Mouse (Mus musculus): ENCODE measurements around the gene Myo9a.
"Not testable (repeated sequence)": the region's sequence is repeated elsewhere in the genome, so short reads cannot be mapped to it uniquely, and the experiment has no call there.

Gene Myo9a

DNA sequence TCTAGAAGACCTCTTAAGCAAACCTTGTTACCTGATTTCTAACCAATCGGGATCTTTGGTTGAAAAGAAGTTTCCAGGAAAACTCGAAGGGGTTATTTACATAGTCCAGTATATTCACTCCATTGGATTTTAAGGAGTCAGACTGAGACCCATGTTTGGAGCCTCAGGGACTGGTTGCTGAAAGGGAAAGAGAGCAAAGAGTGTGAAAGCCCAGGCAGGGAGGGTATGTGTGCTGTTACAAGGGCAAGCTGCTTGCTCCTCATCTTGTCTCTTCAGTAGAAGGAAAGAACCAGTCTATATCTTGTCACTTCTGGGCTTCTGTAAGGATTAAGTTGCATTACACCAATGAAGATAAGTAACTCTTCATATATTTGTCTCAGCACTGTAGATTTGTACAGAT, 1.3 kb downstream of the Myo9a start:
- DNase-seq: no peak

DNA sequence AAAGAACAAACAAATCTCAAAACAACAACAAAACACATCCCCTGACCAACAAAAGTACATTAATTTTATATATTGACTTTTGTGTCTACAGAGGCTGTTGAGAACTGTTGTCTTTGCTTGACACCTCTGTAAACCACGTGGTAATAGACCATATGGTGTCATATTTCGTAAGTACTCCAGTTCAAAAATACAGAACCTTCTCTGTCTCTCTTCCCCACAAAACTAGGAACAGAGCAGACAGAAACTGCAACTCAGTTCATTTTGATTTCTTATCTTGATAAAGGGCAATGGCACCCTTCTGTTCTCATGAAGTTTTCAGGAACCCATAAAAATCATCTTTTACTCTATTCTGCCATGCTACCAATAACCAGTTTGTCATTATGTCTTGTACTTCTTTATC, 4.5 kb downstream of the Myo9a start:
- no peak for DNase-seq

DNA sequence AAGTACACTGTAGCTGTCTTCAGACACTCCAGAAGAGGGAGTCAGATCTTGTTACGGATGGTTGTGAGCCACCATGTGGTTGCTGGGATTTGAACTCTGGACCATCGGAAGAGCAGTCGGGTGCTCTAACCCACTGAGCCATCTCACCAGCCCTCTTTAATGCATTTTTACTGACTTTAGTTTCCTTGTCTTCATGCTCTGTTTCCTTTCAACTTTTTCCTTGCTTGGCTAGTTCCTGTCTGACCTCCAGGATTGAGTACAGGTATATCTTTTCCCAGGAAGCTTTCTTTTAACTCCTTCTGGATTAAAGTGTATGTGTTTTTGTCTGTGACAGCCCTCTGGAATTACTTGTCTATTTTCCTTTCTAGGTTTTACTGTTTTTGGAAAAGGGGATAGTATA, 6.3 kb downstream of the Myo9a start:
- peak; percentile 57 for DNase-seq

DNA sequence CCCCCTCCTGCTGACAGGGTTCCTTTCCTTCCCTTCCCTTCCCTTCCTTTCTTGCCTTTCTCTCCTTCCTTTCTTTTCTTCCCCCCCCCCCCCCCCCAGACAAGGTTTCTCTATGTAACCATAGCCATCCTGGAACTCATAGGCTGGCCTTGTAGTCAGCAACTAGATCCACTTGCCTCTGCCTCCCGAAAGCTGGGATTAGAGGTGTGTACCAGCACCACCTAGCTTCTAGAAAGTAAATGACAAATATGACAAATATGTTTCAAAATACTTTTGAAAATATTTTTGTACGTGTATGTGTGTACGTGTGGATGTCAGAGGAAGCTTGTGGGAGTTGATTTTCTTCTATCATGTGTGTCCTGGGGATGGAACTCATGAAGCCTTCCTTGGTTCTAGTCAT, 9.8 kb downstream of the Myo9a start:
- DNase-seq: peak; percentile 42

DNA sequence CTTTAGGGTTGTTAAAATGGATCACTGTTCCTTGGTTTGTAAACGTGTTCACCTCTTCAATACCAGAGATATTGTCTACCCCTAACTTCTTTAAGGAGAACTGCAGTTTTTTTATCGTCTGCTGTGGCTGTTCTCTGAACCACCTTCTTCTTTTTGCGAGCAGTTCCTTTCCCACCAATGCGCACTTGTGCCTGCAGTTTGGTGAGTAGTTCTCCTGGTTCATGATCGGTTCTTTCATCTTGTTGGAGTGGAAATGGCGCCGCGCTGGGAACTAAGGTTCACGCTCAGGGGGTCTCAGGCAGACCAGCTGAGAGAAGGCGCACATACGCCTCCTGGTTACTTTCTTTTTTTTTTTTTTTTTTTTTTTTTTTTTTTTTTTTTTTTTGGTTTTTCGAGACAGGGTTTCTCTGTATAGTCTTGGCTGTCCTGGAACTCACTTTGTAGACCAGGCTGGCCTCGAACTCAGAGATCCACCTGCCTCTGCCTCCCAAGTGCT, 16.3 kb downstream of the Myo9a start:
- DNase-seq: not testable (repeated sequence)

DNA sequence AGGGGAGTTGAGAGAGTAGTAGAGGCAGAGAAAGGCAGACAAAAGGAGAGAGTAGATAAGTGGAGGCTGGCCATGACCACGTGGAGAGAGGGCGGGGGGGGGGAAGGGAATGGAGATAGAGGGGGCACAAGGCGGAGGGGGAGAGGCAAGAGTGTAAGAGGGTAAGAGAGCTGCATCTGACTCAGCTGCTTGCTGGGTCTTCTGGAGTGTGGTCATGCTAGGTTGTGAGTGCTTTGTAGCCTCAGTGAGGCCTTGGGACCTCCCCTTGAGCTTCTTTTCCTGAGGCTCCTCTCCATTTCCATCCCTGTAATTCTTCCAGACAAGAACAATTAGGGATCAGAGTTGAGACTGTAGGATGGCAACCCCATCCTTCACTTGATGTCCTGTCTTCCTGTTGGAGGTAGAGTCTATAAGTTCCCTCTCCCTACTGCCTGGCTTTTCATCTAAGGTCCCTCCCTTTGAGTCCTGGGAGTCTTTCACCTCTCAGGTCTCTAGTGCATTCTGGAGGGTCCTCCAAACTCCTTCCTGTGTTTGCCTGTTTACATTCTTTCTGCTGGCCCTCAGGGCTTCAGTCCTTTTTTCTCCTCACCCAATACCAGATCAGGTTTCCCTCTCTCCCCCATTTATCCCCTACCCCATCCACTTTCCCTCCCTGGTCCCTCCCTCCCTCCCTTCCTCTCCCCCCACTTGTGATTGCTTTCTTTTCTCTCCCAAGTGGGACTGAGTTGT, 55.5 kb downstream of the Myo9a start:
- DNase-seq: not testable (repeated sequence)

DNA sequence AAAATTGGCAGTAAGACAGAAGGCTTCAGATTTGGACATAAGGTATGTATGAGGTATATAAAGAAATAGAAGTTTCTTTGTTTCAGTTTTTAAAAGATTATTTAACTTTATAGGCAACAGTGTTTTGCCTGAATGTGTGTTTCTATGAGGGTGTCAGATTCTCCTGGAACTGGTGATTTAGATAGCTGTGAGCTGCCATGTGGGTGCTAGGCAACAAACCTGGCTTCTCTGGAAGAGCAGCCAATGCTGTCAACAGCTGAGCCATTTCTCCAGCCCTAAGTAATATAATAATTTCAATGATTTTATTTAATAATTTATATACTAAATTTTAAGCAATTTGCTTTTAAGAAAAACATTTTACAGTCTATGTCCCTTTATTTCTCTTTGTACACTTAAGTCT, 133.9 kb downstream of the Myo9a start:
- DNase-seq: no peak

DNA sequence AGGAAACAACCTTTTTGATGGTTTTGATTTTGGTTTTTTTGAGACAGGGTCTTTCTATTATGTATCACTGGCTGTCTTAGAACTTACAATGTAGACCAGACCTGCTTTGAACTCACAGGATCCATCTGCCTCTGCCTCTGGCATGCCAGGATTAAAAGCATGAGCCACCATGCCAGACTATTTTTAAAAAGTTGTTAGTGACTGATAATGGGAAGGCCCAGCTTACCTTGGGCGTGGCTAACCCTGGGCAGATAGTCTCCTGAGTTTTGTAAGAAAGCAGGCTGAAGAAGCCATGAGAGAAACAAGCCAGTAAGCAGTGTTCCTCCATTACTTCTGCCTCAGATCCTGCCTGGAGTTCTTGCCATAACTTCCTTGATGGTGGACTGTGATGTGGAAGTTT, 152.7 kb downstream of the Myo9a start:
- no peak for DNase-seq

DNA sequence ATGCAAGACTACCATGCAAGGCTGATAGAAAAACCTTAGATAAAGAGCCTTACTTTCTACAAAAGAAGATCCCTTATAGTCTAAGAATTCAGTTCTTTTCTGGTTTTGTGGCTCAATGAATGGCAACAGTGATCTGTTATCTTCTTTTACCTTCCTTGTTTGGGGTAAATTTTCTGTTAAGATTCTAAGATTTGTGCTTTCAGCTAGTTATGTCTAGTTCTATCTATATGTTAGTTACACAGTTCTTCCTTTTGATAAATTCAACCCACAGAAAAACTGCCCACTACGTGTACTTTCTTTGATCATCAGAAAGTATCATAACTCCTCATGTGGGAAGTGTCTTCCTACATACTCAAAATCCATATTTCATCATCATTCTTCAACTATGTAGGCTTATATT, 164.1 kb downstream of the Myo9a start:
- DNase-seq: no peak

DNA sequence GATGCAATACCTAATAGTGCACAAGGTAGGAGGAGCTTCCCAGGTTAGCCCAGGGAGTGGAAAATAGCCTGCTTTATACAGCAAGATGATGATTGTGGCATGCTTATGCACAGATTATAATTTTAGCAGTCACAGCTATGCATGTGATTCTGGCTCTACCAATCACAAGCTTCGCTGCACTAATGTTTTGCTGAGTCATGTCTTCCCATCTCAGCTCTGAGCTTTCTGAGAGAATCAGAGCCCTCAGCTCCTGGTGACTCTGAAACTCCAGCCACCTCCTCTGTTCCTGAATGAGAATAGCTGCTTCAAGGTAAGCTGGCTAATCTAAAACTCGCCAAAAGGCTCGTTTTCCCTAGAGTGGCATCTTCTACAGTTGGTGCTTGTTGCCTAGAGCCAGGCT, 179.6 kb downstream of the Myo9a start:
- no peak for DNase-seq

DNA sequence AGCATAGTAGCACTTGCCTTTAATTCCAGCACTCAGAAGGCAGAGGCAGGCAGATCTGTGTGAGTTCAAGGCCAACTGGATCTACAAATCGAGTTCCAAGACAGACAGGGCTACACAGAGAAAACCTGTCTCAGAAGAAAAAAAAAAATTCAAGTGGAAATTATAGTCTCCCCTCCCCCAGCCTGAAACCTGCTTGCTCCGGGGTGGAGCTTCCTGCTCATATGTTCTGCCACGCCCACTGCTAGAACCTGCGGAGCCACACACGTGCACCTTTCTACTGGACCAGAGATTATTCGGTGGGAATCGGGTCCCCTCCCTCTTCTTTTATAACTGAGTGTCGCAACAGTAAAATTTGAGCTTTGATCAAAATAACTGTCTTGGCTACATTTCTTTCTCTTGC, 185.2 kb downstream of the Myo9a start:
- DNase-seq: not testable (repeated sequence)

DNA sequence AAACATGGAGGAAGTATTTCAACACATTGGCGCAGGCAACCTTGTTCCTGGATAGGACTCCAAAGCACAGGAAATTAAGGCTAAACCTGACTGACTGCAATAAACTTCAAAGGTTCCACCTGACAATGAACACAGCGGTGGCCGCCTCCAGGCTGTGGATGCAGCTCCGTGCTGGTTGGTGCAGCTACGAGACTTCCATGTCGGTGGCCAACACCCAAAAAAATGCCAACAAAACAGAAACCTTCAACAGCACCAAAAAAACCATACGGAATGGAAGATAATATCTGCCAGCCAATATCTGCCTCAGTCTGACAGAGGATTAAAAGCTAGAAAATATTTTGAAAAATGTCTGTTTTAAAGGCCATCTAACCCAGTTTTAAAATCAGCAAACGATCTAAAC, 187.8 kb downstream of the Myo9a start:
- DNase-seq: no peak

DNA sequence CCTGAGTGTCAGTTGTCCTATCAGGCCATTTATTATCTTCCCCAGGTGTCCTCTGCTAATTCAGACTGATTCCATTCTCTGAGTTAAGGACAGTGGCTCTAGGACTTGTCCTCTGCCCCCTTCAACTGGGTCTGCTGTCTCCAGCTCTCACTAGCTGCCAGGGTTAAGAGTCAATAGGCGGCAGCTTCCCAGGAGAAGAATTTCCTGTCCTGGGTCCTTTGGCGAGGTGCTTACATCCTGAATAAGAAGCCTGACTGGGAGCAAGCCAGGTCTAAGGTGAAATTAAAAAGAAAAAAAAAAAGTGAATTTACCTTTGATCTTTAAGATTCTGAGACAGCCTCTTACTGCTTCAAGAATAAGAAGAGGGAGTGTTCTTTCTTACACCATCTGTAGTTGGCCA, 189.0 kb downstream of the Myo9a start:
- DNase-seq: no peak

DNA sequence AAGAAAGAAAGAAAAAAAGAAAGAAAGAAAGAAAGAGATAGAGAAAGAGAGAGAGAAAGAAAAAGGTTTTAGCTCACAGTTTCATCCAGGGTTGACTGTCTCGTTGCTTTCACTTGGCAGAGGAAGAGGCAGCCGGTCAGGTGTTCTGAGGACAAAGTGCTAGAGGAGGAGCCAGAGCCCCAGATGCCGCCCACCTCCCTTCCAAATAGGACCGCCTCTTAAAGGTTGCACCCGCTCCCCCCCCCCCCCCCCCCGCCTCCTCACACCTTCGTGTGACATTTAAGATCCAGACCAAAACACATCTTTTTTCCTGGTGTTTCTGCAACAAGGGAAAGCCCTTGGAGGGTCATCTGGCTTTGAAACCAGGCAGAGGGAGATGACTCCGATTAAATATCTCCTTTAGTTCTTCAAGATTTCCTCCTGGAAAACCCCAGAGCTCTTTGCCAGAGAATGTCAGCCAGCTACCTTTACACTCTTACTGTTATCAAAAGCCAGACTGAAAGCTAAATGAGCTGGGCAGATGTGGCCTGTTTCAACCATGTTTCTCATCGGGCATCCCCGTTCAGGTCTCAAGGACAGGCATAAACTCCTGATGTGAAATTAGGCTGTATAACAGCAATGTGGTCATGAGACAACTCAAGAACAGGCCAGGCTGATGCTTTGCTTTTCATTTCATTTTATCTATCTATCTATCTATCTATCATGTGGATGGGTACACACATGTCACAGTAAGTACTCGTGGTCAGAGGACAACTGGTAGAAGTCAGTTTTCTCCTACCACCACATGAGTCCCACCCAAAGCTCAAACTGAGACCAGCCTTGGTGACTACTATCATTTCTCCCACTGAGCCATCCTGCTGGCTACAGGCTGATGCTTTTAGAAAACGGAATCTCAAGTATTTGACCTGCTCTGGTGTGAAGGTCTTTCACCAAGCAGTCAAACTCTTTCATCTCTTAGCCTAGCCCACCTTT, 190.5 kb downstream of the Myo9a start:
- DNase-seq: no peak

DNA sequence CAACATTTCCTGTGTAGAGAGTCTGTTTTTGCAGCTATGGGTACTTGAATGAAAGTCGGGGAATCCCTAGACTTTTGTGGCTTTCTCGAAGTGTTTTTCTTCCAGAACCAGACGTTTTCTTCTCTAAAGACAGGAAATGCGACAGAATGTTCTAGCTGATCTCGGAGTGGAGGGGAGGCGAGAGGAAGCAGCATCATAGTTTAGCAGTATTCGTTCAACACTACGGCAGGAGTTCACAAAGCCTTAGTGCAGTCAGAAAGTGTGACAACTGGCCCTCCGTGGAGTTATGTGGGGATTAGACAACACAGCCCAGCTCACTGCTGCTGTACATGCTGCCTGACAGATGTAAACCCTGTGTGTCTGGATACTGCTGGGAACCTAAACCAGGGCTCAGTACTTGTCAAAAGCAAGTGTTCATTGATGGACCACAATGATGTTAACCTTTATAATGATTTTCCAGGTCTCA, 191.2 kb downstream of the Myo9a start:
- DNase-seq: no peak

DNA sequence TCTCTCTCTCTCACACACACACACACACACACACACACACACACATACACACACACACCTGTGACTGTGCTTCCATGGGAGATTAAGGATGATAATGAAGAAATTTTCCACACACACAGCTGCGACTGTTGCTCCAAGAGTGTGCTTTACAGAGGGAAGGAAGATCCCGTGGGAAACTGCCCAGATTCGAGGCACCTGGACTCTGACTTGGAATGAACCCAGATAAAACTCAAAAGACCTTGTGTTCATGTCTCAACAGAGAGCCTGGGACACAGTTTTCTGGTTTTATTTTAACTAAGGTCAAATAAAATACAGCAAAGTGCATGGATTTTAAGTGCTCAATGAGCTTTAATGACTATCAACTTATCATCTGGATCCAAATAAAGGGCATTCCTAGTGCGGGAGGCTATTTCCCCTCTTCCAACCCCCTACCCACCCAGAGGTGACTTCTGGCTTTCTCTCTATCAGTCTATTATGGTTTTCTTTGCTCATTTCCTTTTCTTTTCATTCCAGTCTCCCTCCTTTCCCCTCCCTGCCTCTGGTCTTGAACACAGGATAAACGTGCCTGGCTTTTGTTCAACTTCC, 191.9 kb downstream of the Myo9a start:
- DNase-seq: peak; percentile 34

DNA sequence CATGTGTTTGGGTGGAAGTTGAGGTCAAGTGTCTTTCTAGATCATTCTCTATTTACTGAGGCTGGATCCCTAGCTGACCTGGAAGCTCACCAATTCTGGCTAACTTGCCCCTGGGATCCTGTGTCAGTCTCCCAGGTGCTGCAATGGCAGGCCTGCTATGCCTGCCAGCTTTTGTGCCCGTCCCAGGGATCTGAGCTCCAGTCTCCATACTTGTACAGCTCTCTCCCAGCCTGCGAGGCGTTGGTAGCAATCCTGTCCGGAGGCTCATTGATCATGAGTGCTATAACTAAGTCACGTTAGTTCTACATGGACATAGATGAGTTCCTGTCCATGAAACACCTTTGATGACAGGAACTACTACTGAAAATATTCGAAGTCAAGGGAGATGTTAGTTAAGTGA, 193.1 kb downstream of the Myo9a start:
- no peak for DNase-seq

DNA sequence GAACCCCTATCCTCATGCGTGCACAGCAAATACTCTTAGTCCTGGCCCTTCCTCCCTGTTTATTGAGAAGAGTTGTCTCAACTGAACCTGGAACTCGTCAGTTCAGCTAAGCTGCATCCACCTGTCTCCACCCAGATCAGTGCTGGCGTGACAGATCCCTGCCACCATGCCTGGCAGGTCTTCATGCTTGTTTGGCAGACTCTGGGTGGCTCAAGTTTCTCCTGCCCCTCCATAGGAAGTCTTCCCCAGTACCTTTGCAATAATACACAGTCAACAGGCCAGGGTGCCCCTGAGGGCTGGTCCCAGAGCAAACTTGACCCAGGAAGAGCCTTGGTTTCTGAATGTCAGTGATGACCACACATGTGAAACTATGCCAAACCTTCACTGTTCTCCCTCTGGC, 194.5 kb downstream of the Myo9a start:
- DNase-seq: no peak

DNA sequence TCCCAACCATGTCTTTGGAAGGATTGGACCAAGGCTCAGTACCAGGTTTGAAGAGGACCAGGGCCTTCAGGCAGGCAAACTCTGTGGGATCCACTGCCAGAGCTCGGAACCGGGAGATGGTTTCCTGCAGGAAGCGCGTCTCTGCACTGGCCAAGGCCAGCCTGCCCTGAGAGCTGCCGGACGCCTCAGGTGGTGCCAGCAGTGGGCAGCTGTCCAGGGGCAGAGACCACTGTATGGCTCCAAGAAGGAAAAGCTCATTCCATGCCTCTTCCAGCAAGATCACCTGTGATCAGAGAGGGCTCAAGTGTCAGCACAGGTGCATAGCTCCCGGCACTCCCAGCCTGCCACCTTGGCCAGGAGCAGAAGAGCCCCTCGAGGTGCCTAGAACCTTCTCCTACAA, 196.6 kb downstream of the Myo9a start:
- no peak for DNase-seq

DNA sequence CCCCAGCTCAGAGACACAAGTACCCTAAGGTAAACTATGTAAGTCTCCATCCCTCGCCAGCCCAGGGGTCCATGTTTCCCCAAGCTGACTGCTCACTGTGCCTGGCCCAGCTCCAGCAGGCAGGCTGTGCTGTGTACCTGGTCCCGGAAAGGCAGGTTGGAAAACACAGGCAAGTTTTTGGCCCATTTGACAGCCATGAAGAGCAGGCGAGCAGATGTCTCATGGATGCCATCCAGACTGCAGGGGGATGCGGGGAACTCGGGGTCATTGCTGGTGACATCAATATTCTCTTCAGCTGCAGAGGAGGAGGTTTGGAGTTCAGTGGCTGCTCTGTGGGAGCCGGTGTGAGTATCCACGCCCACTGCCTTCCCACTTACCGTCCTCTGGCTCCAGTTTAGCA, 197.5 kb downstream of the Myo9a start:
- no peak for DNase-seq

DNA sequence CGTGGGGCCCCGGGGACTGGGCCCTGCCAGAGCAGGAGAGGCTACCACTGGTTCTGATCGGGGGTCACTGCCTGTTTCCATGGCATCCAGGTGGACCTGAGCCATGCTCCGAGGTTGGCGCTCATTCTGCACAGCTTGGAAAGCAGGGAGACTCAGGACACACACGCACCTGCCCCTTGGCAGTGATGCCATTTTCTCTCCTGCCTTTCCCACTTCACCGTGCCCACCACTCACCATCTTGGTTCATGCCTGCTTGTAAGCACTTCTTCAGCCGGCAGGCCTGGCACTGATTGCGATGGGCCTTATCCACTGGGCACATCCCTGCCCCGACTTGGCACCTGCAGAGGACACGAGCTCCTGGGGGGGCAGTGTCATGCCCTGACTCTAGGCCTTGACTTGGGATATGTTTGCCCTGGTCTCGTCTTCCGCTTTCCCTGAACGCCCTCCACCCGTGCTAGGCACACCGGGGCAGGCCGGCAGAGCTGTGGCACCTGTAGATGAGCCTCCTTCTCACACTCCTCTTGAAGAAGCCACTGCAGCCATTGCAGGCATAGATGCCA, 198.1 kb downstream of the Myo9a start:
- DNase-seq: no peak

DNA sequence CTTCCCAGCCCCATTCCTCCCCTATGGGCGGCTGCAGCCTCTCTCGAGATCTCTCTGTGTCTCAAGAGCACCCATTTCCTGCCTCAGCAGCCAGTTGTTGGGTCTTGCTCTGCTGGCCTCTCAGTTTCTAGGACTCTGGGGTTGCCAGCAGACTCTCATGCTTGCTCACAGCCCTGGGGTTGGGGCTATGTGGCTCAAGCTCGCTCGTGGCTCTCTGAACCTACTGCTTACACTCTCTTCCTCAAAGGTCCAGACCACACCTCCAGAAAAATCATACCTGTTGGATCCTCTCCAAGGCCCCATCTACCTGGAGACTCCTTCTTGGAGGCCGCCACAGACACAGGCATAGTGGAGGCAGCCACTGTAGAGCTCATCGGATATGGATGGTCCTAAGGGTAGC, 198.8 kb downstream of the Myo9a start:
- no peak for DNase-seq

DNA sequence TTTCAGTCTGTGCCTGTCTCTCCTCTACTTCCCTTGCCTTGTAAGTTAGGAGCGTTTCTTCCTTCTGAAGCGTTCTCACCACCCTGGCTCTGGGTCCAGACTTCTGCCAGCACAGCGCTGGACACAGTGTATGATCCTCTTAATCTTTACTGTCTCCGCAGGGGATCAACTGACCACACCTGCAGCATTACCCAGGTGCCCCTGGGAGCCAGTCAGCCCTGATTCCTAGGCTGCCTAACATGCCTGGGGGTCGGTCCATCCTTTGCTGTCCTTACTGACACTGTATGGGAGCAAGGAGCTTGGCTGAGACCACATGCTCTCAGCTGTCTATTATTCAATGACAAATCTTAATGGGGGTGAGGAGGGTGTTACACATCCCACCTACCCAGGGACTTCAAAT, 199.3 kb downstream of the Myo9a start:
- DNase-seq: no peak

All from kidney, adult 9 months (tissue).